Mouse (Mus musculus) G1E (cell line): ENCODE measurements around the gene Gm10197.

ENCODE experiments used
- CTCF ChIP-seq: IDR thresholded peaks from 2 replicates; pipeline ENCODE4 v1.5.1; 2012; ENCODE audit warnings: low read depth, low read length, inconsistent platforms, mixed read lengths
- GATA1 ChIP-seq: IDR thresholded peaks from 2 replicates; pipeline ENCODE4 v1.6.1; 2012; ENCODE audit warnings: borderline replicate concordance, low read length, inconsistent platforms, mixed read lengths
- TAL1 ChIP-seq: conservative IDR thresholded peaks from 2 replicates; pipeline ENCODE4 v1.6.1; 2012; ENCODE audit warnings: low read depth, low read length, inconsistent platforms, mixed read lengths

GRCm38 (mm10) chr19:53375299-53375698 is 3.7 kb upstream of the Gm10197 start:
- no peak for TF ChIP-seq CTCF
- no peak for TF ChIP-seq GATA1
- no peak for TF ChIP-seq TAL1
